Mouse (Mus musculus) forebrain, embryonic 10.5 days (tissue): ENCODE measurements around the gene Dennd5b. TPM values are rescaled to one million over a fixed set of nuclear protein-coding genes. Genes with fewer than 3 reads are reported as not detected.
A peak's percentile ranks its signal among the peaks of the same experiment; 100 is the strongest.

Experiments
- DNase-seq: peaks from one replicate; pipeline ENCODE4 v3.0.0-alpha.2; 2017; ENCODE audit warnings: low spot score; ENCODE audit errors: extremely low spot score
- H3K27ac ChIP-seq: fragments of 300-500 bp; sonication (generic); 2 replicates; pipeline ENCODE4 v1.5.1; 2016; ENCODE audit warnings: mild to moderate bottlenecking
- H3K27me3 ChIP-seq: fragments of 300-500 bp; sonication (generic); 2 replicates; pipeline ENCODE4 v1.6.1; 2016; ENCODE audit warnings: mild to moderate bottlenecking; ENCODE audit not compliant: poor library complexity, severe bottlenecking
- H3K36me3 ChIP-seq: fragments of 300-500 bp; sonication (generic); replicated peaks from 2 replicates; pipeline ENCODE4 v1.6.1; 2016; ENCODE audit warnings: mild to moderate bottlenecking, moderate library complexity
- H3K4me1 ChIP-seq: fragments of 300-500 bp; sonication (generic); 2 replicates; pipeline ENCODE4 v1.6.1; 2016
- H3K4me3 ChIP-seq: fragments of 300-500 bp; sonication (generic); 2 replicates; pipeline ENCODE4 v1.5.1; 2016; ENCODE audit warnings: mild to moderate bottlenecking, moderate library complexity
- H3K9me3 ChIP-seq: fragments of 300-500 bp; sonication (generic); 2 replicates; pipeline ENCODE4 v1.6.1; 2016; ENCODE audit warnings: mild to moderate bottlenecking, moderate library complexity
- WGBS: fragments of 180-500 bp; shearing (Covaris S2); methylation state at CpG from one replicate; pipeline ENCODE4 v1.1.7; 2016; 5-methylcytosine and 5-hydroxymethylcytosine counted together
- polyA plus RNA-seq: library from polyadenylated mRNA; unstranded; fragments of >200 nt; fragmentation: Nextera tagmentation; extraction: Ambion mirVana; gene quantifications from 2 replicates; pipeline ENCODE4 v1.2.1, GENCODE M21; 2016

The Dennd5b gene
- 10.9 and 11.5 TPM in 2 replicates for polyA plus RNA-seq

DNA sequence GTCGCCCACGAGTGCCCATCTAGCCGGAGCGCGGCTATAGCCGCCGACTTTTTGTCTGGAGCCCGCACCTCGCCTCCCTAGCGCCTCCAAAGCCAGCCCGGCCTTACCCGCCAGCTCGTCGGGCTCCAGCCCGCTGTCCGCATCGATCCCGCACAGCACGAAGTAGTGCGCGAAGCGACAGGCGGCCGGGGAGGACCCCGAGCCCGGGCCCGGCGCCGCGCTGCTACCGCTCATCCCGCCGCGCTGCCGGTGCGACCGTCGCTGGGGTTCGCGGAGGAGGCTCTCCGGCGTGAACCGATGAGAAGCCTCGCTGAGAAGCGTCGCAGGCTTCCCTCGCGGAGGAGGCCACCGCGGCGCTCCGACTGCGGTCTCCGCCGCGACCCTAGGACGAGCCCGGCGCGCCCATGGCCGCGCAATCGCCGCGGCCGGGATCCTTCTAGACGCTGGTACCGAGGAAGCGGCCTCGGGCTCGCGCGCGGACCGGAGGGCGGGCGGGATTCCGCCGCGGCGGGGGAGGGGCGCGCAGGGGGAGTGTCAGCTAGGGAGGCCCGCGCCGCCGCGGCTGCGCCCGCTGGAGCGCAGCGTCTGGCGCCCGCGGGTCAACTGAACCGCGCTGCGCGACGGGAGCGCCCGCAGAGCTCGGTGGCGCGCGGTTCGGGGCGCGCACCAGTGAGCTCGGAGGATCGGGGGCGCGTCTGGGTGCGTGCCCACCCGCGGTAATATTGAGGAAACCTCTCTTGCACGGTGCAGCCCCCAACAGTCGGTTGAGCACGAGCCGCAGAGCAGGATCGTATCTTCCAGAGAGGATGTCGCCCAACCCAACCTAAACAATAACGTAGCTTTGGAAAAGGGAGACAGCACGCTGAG, at the start of gene Dennd5b:
Dennd5b (minus strand) TSS at position 605 of the 867 bp plus-strand sequence.
- Histone ChIP-seq H3K27ac (peak within 1 kb of the TSS; percentile 96), H3K4me3 (peak within 1 kb of the TSS; percentile 92), H3K27me3 (peaks cover 18% of the 10 kb centered on the region), H3K9me3 (no peaks in the 10 kb centered on the region), H3K36me3 (0 out of 2 replicates have a peak, but pooled peaks cover 3% of the 10 kb centered on the region), H3K4me1 (peaks cover 22% of the 10 kb centered on the region)
- DNase-seq = peak; percentile 72
- WGBS = under 1% methylated on average over 115 of the region's 124 CpGs

DNA sequence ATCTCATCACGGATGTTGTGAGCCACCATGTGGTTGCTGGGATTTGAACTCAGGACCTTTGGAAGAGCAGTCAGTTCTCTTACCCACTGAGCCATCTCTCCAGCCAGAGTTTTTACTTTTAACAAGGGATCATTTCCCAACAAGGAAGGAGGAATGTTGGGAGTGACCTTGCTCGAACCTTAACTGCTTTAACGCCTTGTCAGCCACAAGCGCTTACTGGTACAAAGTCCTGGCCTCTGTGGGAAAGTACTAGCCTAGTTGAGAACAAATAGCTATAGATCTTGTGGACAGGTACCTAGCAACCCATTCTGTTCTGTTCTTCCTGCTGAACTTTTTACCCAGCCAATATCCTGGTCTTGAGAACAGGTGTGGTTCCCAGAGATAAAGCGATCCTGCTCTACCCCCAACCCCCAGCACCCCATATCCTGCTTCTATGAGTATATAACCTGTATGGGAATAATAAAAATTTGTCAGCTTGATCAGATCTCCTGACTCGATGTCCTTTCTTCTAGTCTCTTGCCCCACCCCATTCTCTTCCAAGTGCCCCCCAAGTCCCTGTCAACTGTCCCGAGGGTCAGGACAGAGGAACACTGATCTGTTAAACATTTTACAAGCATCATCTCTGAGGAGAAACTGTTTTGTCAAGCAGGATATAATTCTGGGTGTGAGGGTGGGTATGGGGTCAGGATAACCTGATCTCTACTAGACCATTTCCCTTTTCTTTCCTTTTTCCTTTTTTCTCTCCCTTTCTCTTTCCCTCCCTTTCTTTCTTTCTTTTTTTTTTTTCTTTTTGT, 47.2 kb upstream of the Dennd5b start:
- 93% methylated on average over 7 of the region's 7 CpGs for WGBS
- H3K27ac ChIP-seq = no peak overlapping the region
- no peaks in the 10 kb centered on the region for H3K9me3 ChIP-seq
- no peak for DNase-seq
- H3K27me3 ChIP-seq = no peaks in the 10 kb centered on the region
- no peaks in the 10 kb centered on the region; the same call in none of the 2 replicates for H3K4me1 ChIP-seq
- H3K36me3 ChIP-seq = peaks cover 47% of the 10 kb centered on the region
- no peak overlapping the region for H3K4me3 ChIP-seq

DNA sequence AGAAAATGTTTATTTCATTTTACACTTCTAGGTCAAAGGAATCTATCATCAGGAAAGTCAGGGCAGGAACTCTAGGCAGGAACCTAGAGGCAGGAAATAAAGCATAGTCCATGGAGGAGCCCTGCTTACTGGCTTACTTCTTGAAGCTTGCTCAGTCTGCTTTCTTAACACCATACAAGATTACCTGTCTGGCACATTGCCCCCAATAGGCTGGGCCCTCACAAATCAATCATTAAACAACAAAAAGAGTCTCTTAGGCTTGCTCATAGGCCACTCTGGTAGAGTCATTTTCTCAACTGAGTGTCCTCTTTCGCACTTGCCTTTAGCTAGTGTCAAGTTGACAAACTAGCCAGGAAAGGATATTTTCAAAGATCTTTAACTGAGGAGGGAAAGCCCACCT, 43.7 kb upstream of the Dennd5b start:
- H3K9me3 ChIP-seq = no peaks in the 10 kb centered on the region; the same call in 1 of the 2 replicates
- H3K27ac ChIP-seq = no peak overlapping the region
- DNase-seq = no peak
- H3K4me3 ChIP-seq = no peak overlapping the region
- H3K4me1 ChIP-seq = peaks cover 10% of the 10 kb centered on the region
- 93% methylated on average over 1 of the region's 1 CpGs for WGBS
- H3K27me3 ChIP-seq = no peaks in the 10 kb centered on the region
- H3K36me3 ChIP-seq = peaks cover 37% of the 10 kb centered on the region

DNA sequence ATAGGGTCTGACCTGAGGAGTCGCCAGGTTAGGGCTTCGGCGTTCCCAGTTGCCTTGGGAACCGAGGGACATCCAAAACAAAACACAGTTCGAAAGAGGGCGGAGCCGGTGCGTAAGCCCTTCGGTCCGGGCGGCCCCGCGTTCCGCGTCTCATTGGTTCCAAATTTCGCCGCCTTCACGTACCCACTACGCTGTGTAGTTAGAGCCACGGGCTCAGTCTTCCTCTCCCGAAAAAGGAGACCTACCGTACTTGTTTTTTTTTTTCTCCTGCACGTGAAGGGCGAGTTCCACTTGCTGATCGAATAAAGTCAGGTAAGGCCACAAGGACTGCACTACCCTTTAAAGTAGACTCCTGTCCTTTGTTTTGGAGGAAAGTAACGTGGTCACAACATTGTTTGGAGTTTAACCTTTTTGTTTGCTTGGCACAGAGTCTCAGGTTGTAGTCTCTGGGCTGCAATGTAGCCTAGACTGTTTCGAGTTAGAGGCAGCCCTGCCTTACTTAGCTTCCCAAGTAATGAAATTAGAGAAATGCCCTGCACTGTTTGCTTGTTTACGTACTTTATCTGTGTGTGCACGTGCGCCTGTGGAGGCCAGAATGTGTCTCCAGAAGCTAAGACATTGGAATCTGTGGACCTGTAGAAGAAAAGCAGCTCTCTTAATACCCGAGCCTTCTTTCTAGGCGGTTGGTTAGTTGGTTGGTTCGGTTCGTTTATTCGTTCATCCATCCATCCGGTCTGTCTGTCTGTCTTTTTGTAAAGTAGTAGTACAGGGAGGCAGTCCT, 40.1 kb upstream of the Dennd5b start:
- Histone ChIP-seq H3K4me1 (peaks cover 10% of the 10 kb centered on the region), H3K36me3 (peaks cover 25% of the 10 kb centered on the region), H3K27me3 (no peaks in the 10 kb centered on the region), H3K9me3 (no peaks in the 10 kb centered on the region; the same call in 1 of the 2 replicates), H3K27ac (peak overlapping the region; percentile 88), H3K4me3 (peak overlapping the region; percentile 63)
- 7% methylated on average over 36 of the region's 36 CpGs for whole genome bisulfite sequencing
- DNase-seq = peak; percentile 89

DNA sequence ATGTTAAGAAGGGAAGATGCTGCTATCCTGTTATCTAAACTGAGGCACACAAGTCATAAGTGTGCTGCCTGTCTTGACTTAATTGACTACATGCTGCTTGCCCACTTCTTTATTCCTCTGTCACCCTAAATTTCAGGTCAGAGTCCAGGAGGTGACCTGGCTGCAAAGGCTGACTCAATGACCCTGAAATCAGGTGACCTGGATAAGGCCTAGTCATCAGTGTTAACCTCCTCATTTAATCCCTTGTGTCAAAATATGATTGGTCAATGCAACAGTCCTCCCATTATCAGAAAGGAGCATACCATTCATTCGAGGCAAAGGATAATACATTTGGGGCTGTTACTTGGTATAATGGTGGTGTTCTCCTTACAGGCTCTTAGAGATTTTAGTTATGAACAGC, 38.0 kb upstream of the Dennd5b start, which contains the start of gene Etfbkmt:
Etfbkmt (plus strand) TSS at position 379 of the 400 bp plus-strand sequence.
- Histone ChIP-seq H3K36me3 (peaks cover 14% of the 10 kb centered on the region), H3K27me3 (no peaks in the 10 kb centered on the region), H3K4me1 (peaks cover 24% of the 10 kb centered on the region), H3K27ac (no peak within 1 kb of the TSS), H3K9me3 (no peaks in the 10 kb centered on the region; the same call in 1 of the 2 replicates), H3K4me3 (no peak within 1 kb of the TSS)
- WGBS = 94% methylated on average over 1 of the region's 1 CpGs
- DNase-seq = no peak

DNA sequence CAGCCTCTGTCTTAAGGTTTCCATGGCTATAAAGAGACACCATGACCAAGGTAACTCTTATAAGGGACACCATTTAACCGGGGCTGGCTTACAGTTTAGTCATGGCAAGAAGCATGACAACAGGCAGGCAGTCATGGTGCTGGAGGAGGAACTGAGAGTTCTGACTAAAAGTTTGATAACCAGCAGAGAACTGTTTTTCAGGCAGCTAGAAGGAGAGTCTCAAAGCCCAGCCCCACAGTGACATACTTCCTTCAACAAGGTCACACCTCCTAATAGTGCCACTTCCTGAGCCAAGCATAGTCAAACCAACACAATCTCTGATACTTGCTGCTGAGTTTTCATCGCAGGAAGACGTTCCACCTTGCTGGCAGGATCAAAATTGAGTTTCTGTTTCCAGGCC, 37.5 kb upstream of the Dennd5b start:
- H3K9me3 ChIP-seq = no peaks in the 10 kb centered on the region; the same call in 1 of the 2 replicates
- DNase-seq = no peak
- H3K4me3 ChIP-seq = no peak overlapping the region
- H3K27ac ChIP-seq = no peak overlapping the region
- H3K27me3 ChIP-seq = no peaks in the 10 kb centered on the region
- peaks cover 9% of the 10 kb centered on the region for H3K36me3 ChIP-seq
- peaks cover 28% of the 10 kb centered on the region for H3K4me1 ChIP-seq
- whole genome bisulfite sequencing = 87% methylated on average over 3 of the region's 3 CpGs

DNA sequence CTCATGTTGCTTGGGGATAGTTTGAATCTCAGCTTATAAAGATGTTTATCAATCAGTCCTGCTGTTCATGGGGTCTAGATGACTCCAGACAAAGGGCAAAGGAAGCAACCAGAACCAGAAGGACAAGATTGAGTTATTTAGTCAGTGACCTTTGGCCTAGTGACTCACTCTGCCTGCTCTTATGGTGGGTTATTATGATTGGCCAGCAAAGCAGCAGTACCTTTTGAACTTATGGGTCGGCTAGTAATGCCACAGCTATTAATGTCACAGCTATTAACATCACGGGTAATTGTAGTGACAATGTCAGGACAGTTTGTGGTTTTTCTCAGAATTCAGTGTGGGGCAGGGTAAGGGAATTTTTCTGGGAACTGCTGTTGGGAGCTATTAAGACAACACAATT, 36.5 kb upstream of the Dennd5b start:
- Histone ChIP-seq H3K9me3 (no peaks in the 10 kb centered on the region; the same call in 1 of the 2 replicates), H3K4me3 (no peak overlapping the region), H3K36me3 (peaks cover 4% of the 10 kb centered on the region), H3K4me1 (peaks cover 39% of the 10 kb centered on the region), H3K27me3 (no peaks in the 10 kb centered on the region), H3K27ac (no peak overlapping the region)
- 74% methylated on average over 2 of the region's 2 CpGs for WGBS
- no peak for DNase-seq

DNA sequence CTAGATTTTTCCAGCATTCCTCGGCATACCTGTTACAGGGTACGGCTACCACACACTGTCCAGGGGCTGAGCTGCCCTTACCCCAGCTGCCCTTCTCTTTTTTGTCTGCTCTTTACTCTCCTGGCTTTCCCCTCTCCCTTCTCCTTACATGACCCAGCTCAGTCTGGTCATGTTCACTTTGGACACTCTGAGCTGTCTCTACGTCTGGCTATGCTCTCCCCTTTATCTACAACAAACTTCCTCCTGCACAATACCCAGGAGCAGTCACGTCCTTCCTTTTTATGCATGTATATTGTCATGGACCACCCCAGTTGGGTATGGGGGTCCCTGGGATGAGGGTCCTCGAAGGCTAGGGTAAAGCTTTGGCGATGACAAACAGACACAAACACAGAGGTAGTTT, 34.2 kb upstream of the Dennd5b start:
- no peaks in the 10 kb centered on the region for H3K9me3 ChIP-seq
- WGBS = 82% methylated on average over 6 of the region's 6 CpGs

DNA sequence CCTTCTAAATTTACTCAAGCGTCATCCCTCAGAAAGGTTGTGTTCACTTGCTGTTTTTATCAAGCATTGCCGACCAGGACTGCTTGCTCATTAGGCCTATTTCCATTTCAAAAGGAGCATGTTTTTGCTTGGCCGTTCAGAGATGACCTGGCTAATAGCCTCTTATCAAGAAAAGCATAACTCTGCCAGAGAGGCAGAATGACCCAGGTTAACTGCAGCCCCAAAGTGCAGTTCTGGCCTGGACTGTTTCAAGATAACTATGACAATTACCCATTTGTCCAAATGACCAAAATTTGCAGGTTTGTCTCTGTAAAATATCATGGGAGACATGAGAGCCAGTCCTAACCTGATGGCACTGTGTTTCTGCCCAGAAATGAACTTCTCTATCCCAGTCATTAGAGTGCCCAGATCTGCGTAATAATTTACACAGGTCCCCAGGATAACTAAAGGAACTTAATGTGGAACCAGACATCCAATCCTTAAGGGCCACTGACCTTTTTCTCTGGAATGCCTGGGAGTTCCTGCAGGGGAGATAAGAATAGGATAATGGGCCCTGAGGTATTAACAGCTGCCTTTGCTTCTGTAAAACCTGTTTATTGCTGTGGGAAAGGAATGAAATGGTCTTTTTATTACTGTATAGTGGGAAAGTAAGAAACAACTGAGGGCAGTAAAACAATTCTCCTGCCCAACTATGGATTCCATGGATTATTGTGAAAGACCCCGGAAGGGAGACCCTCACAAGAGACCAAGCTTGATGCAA, 33.1 kb upstream of the Dennd5b start:
- Histone ChIP-seq H3K9me3 (no peaks in the 10 kb centered on the region), H3K4me1 (peaks cover 51% of the 10 kb centered on the region), H3K27me3 (no peaks in the 10 kb centered on the region), H3K27ac (peak overlapping the region; percentile 25), H3K36me3 (no peaks in the 10 kb centered on the region), H3K4me3 (no peak overlapping the region)
- 17% methylated on average over 5 of the region's 5 CpGs for WGBS
- no peak for DNase-seq

More for the DNA sequence above, 34.2 kb upstream of the Dennd5b start:
- Histone ChIP-seq H3K36me3 (no peaks in the 10 kb centered on the region), H3K27ac (no peak overlapping the region), H3K4me1 (peaks cover 47% of the 10 kb centered on the region), H3K4me3 (no peak overlapping the region), H3K27me3 (no peaks in the 10 kb centered on the region)
- DNase-seq = no peak

DNA sequence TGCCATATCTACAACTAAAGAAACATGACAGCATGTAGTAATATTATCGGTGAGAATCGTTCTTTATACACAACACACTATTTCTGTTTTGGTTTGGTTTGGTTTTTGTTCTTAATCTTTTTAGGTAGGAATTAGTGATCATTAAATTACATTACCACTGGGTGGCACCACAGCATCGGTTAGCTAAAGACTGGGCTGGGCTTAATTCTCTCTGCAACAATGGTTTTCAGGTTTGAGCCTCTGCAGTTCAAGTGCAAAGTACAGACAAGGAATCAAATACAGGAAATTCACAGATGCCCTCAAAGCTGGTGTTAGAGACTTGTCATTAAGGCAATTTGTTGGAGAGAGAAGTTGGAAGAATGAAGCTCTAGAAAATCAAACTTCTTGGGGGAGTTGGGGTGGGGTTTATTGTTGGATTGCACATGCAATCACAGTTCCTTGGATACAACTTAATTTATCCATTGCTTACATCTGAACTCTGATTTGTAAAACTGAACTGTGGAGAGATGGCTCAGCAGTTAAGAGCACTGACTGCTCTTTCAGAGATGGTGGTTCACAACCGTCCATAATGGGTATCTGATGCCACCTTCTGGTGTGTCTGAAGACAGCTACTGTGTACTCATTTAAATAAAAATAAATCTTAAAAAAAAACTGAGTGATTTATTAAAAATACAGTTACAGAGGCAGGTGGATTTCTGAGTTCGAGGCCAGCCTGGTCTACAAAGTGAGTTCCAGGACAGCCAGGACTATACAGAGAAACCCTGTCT, 31.0 kb upstream of the Dennd5b start:
- peak; percentile 43 for DNase-seq
- WGBS = 29% methylated on average over 5 of the region's 5 CpGs

DNA sequence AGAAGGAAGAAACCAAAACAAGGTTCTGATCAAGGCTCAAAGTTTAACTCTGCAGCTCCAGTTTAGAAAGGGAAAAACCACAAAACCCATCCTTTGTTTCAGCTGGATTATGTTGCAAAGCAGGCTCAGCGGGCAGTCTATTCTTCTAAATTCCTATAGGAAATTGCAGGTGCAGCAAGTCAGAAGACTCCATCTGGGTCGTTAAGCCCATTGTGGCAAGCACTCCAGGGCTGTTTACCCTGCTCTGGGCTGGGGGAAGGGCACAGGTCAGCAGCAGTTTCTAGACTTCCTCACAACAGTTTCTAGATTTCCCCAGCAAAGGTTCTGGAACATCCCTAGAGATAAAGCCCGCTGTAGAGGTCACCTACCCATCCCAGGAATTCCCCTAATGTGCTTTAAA, 29.6 kb upstream of the Dennd5b start:
- 13% methylated on average over 3 of the region's 3 CpGs for WGBS
- peak; percentile 33 for DNase-seq
- no peaks in the 10 kb centered on the region for H3K36me3 ChIP-seq
- no peaks in the 10 kb centered on the region for H3K9me3 ChIP-seq
- H3K4me3 ChIP-seq = no peak overlapping the region
- H3K27ac ChIP-seq = peak overlapping the region; percentile 66
- no peaks in the 10 kb centered on the region for H3K27me3 ChIP-seq
- peaks cover 54% of the 10 kb centered on the region for H3K4me1 ChIP-seq

More for the DNA sequence above, 31.0 kb upstream of the Dennd5b start:
- Histone ChIP-seq H3K4me1 (peaks cover 54% of the 10 kb centered on the region), H3K27me3 (no peaks in the 10 kb centered on the region), H3K9me3 (no peaks in the 10 kb centered on the region), H3K4me3 (no peak overlapping the region), H3K27ac (no peak overlapping the region), H3K36me3 (no peaks in the 10 kb centered on the region)
